Mouse (Mus musculus): ENCODE measurements around the gene Atg14. TPM values are rescaled to one million over a fixed set of nuclear protein-coding genes. Genes with fewer than 3 reads are reported as not detected.

The Atg14 gene
- polyA plus RNA-seq, 1 experiment from 2014 or later: 16.5 TPM

Other genes starting within 250 kb of the Atg14 start
- gene Lgals3, start 202.9 kb downstream of the Atg14 start, polyA plus RNA-seq (2016; fragmentation: Nextera tagmentation; extraction: Ambion mirVana): 0.20 and 0.29 TPM in 2 replicates
- 86.4 and 88.0 TPM in 2 replicates for gene Dlgap5, start 152.2 kb downstream of the Atg14 start, polyA plus RNA-seq (2016; fragmentation: Nextera tagmentation; extraction: Ambion mirVana)
- 26.5 and 28.4 TPM in 2 replicates for gene Fbxo34, start 120.2 kb downstream of the Atg14 start, polyA plus RNA-seq (2016; fragmentation: Nextera tagmentation; extraction: Ambion mirVana)
- 66.5 and 68.7 TPM in 2 replicates for gene Ktn1, start 77.8 kb upstream of the Atg14 start, polyA plus RNA-seq (2016; fragmentation: Nextera tagmentation; extraction: Ambion mirVana)

Data from forebrain, embryonic 10.5 days (tissue).